Mouse (Mus musculus) brain, embryonic 14.5 days (tissue): ENCODE data around the gene A3galt2.

Experiments used
- CTCF ChIP-seq: fragments of 200-500 bp; IDR thresholded peaks from 2 replicates; pipeline ENCODE4 v1.5.1; 2012; ENCODE audit warnings: inconsistent platforms, mild to moderate bottlenecking, moderate library complexity, borderline replicate concordance; ENCODE audit not compliant: insufficient read depth, insufficient read length; ENCODE audit errors: extremely low read depth
- POLR2A ChIP-seq: fragments of 200-500 bp; IDR thresholded peaks from 2 replicates; pipeline ENCODE4 v1.6.1; 2012; ENCODE audit warnings: mild to moderate bottlenecking, inconsistent platforms, borderline replicate concordance; ENCODE audit not compliant: poor library complexity, insufficient read depth, insufficient read length, severe bottlenecking; ENCODE audit errors: extremely low read depth

- TF ChIP-seq POLR2A (no peak), CTCF (no peak)
Measured at GRCm38 (mm10) chr4:128803569-128803968, 48.4 kb downstream of the A3galt2 start.
